Comparison of ENCODE assay signal across 21 mouse cellular contexts in genomic region chr17:80091879-80092549, GRCm38 (mm10). TPM values are rescaled to one million over a fixed set of nuclear protein-coding genes. Genes with fewer than 3 reads are reported as not detected.
DNase-seq lines count a peak whose midpoint lies in the region; ATAC-seq lines count a peak whose summit lies in the region.
"Had no signal": no experiment of that assay in that cellular context is flagged by ENCODE, and none has a peak within 500 bp of the region (broad histone marks: within the 10 kb centered on the region; RNA-seq: fewer than 3 reads in every experiment).

No protein-coding gene starts in this region.

- 0 out of 2 replicates have a peak, but pooled peaks have one; percentile 13 for ATAC-seq in granulocyte monocyte progenitor cell, adult 5-6 weeks (replicated peaks; ENCODE audit: poor library complexity, severe bottlenecking)
- ATAC-seq: activated CD4-positive, CD25-positive, alpha-beta regulatory T cell, adult 4 months; forebrain, embryonic 13.5 days; hindbrain, embryonic 16.5 days; midbrain, embryonic 16.5 days had no signal

- DNase-seq in thymus, postnatal 0 days (ENCODE audit: low spot score): peak; percentile 15
- DNase-seq in thymus, postnatal 25 days: no peak
- peak; percentile 42 for DNase-seq in ES-CJ7 (ENCODE audit: low read depth, low spot score)
- no peak for DNase-seq in embryo, embryonic 10.5 days (ENCODE audit: low spot score)
- DNase-seq in right cerebral cortex, postnatal 10 days (ENCODE audit: low spot score in 2 of 2): no peak
- no peak for DNase-seq in kidney, postnatal 14 days
- DNase-seq: cerebellum, adult 18-20 months; cerebellum, postnatal 25 days; gastrocnemius, postnatal 14 days; kidney, adult 18-20 months; kidney, postnatal 25 days; layer of hippocampus, adult 9-11 months; lung, postnatal 14 days; right cerebral cortex, postnatal 14 days; thymus, adult 18-20 months had no signal

RNA-seq across cellular contexts. Expression of gene Hnrnpll, which starts 29.9 kb away (rescaled TPM):
- 58.1 and 68.5 TPM in 2 replicates for polyA plus RNA-seq in thymus, postnatal 0 days (2015; fragmentation: Nextera tagmentation; extraction: Ambion mirVana)
- total RNA-seq in granulocyte monocyte progenitor cell, adult 5-6 weeks (2014; fragmentation: Nextera tagmentation): 66.9 and 88.2 TPM in 2 replicates
- total RNA-seq in granulocyte monocyte progenitor cell, adult 5-6 weeks (2017): 61.4 and 71.8 TPM in 2 replicates

RNA-seq across cellular contexts. Expression of gene Galm, which starts 35.3 kb away (rescaled TPM):
- 7.6 and 8.4 TPM in 2 replicates for polyA plus RNA-seq in thymus, postnatal 0 days (2015; fragmentation: Nextera tagmentation; extraction: Ambion mirVana)
- 6.1 and 12.2 TPM in 2 replicates for total RNA-seq in granulocyte monocyte progenitor cell, adult 5-6 weeks (2014; fragmentation: Nextera tagmentation)
- total RNA-seq in granulocyte monocyte progenitor cell, adult 5-6 weeks (2017): 4.0 and 5.3 TPM in 2 replicates
- polyA plus RNA-seq: erythroblast, embryonic 14.5 days had no signal

Comparison
In these comparisons a context has a peak if more than half of its experiments do, and no peak if none do; other contexts are left out.
1. DNase-seq: peak in thymus, postnatal 0 days (single experiment) and ES-CJ7 (single experiment); none in thymus, postnatal 25 days (single experiment), embryo, embryonic 10.5 days (single experiment), right cerebral cortex, postnatal 10 days (0 of 2) and kidney, postnatal 14 days (single experiment).